Comparison of ENCODE assay signal across 15 mouse cellular contexts in the genomic region with DNA sequence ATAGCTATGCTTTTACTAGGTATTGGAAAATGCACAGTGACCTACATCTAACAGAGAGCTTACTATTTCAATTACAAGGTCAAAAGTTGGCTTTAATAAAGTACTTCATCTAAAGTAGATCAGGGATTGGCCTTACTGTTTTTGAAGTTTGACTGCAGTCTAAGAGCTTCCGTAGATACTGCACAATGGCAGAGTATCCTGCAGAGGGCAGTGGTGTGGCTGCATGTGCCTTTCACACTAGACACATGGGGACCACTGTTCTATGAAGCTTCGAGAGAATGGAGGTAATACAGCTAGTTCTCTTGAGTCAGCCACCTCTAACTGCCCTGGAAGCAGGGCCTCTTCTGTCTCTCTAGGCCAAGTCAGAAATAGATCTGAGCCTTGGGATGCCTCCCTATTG.
DNase-seq lines count a peak whose midpoint lies in the region; ATAC-seq and TF ChIP-seq lines count a peak whose summit lies in the region.
"Had no signal": no experiment of that assay in that cellular context is flagged by ENCODE, and none has a peak within 500 bp of the region (broad histone marks: within the 10 kb centered on the region; RNA-seq: fewer than 3 reads in every experiment).

No protein-coding gene starts in this region.

- WGBS in heart, adult 2 months = 67% methylated on average over 2 of the region's 2 CpGs
- 67% methylated on average over 2 of the region's 2 CpGs for WGBS in heart, embryonic 10.5 days
- 77% methylated on average over 2 of the region's 2 CpGs for WGBS in lung, embryonic 14.5 days

- no peaks in the 10 kb centered on the region for H3K79me2 ChIP-seq in heart, adult 2 months (replicated peaks; ENCODE audit: control insufficient read depth, insufficient read depth, low read length)

- no peak for TF ChIP-seq POLR2A in heart, adult 2 months (IDR thresholded peaks at IDR 0.05; ENCODE audit: insufficient read depth, low read depth, low read length)
- TF ChIP-seq POLR2A in embryonic fibroblast, embryonic 13.5 days (IDR thresholded peaks at IDR 0.05; ENCODE audit: low read depth, low read length) = no peak

- peak; percentile 12; the same call in 1 of the 2 replicates for TF ChIP-seq CTCF in heart, adult 2 months (IDR thresholded peaks at IDR 0.05)
- peak; percentile 33 for TF ChIP-seq CTCF in lung, embryonic 14.5 days (IDR thresholded peaks at IDR 0.05; ENCODE audit: low read depth)
- peak; percentile 40; the same call in 1 of the 2 replicates for TF ChIP-seq CTCF in embryonic fibroblast, embryonic 13.5 days (IDR thresholded peaks at IDR 0.05; ENCODE audit: borderline replicate concordance, insufficient read depth, low read length)

- ATAC-seq in lung, embryonic 14.5 days (ENCODE audit: insufficient read depth) = no peak
- ATAC-seq: forebrain, embryonic 14.5 days; midbrain, embryonic 13.5 days had no signal

- H3K27ac ChIP-seq in heart, adult 2 months = no peak overlapping the region
- H3K27ac ChIP-seq in heart, embryonic 10.5 days = no peak overlapping the region
- H3K27ac ChIP-seq in lung, embryonic 14.5 days (ENCODE audit: low read depth) = no peak overlapping the region
- no peak overlapping the region for H3K27ac ChIP-seq in embryonic fibroblast, embryonic 13.5 days (ENCODE audit: insufficient read depth, low read length)
- H3K27ac ChIP-seq: heart, embryonic 15.5 days; limb, embryonic 12.5 days; liver, embryonic 14.5 days; midbrain, embryonic 13.5 days had no signal

- DNase-seq in heart, adult 2 months = no peak
- DNase-seq in heart, embryonic 10.5 days (ENCODE audit: low spot score) = no peak
- peak; percentile 37 for DNase-seq in lung, embryonic 14.5 days
- DNase-seq in lung, postnatal 4 days = no peak
- DNase-seq in ES-CJ7 (ENCODE audit: low read depth, low spot score) = peak; percentile 19
- DNase-seq in testis, postnatal 14 days (ENCODE audit: low spot score) = no peak
- DNase-seq: adrenal gland, adult 8-10 months; cerebellum, adult 11-12 months; spleen, adult 18-20 months had no signal

- no peaks in the 10 kb centered on the region for H3K4me1 ChIP-seq in heart, adult 2 months (ENCODE audit: control insufficient read depth, insufficient read depth, low read length)
- no peaks in the 10 kb centered on the region for H3K4me1 ChIP-seq in heart, embryonic 10.5 days
- no peaks in the 10 kb centered on the region for H3K4me1 ChIP-seq in lung, embryonic 14.5 days (ENCODE audit: insufficient read depth)
- H3K4me1 ChIP-seq in embryonic fibroblast, embryonic 13.5 days (ENCODE audit: control insufficient read depth, insufficient read depth, low read length) = peaks cover 3% of the 10 kb centered on the region; the same call in 1 of the 2 replicates
- H3K4me1 ChIP-seq: heart, embryonic 15.5 days; midbrain, embryonic 13.5 days had no signal

- no peak overlapping the region for H3K4me2 ChIP-seq in lung, embryonic 14.5 days
- H3K4me2 ChIP-seq: heart, embryonic 15.5 days; limb, embryonic 12.5 days; midbrain, embryonic 13.5 days had no signal

- no peaks in the 10 kb centered on the region for H3K9me3 ChIP-seq in heart, embryonic 10.5 days
- H3K9me3 ChIP-seq in lung, embryonic 14.5 days (ENCODE audit: low read depth, low read length) = no peaks in the 10 kb centered on the region
- H3K9me3 ChIP-seq: heart, embryonic 15.5 days; limb, embryonic 12.5 days; midbrain, embryonic 13.5 days had no signal

- intact Hi-C loops in heart, adult 2 months (cut with DNase I) = no loop called here

- no peak for TF ChIP-seq EP300 in heart, adult 2 months (IDR thresholded peaks at IDR 0.05; ENCODE audit: insufficient read depth, low read depth, low read length)

- H3K36me3 ChIP-seq in heart, adult 2 months (ENCODE audit: control insufficient read depth, insufficient read depth, low read length) = no peaks in the 10 kb centered on the region
- H3K36me3 ChIP-seq in heart, embryonic 10.5 days = no peaks in the 10 kb centered on the region
- no peaks in the 10 kb centered on the region for H3K36me3 ChIP-seq in lung, embryonic 14.5 days (ENCODE audit: insufficient read depth)
- H3K36me3 ChIP-seq: heart, embryonic 15.5 days; limb, embryonic 12.5 days; midbrain, embryonic 13.5 days had no signal

- no peak overlapping the region for H3K9ac ChIP-seq in heart, adult 2 months (ENCODE audit: low read depth, low read length)
- no peak overlapping the region for H3K9ac ChIP-seq in lung, embryonic 14.5 days
- H3K9ac ChIP-seq: heart, embryonic 15.5 days; limb, embryonic 12.5 days; liver, embryonic 14.5 days; midbrain, embryonic 13.5 days had no signal

- no peaks in the 10 kb centered on the region for H3K27me3 ChIP-seq in heart, adult 2 months (ENCODE audit: control insufficient read depth, insufficient read depth, low read length)
- no peaks in the 10 kb centered on the region for H3K27me3 ChIP-seq in heart, embryonic 10.5 days (ENCODE audit: insufficient read depth, poor library complexity, severe bottlenecking)
- H3K27me3 ChIP-seq in lung, embryonic 14.5 days (ENCODE audit: insufficient read depth, low read length) = no peaks in the 10 kb centered on the region
- H3K27me3 ChIP-seq: heart, embryonic 15.5 days; limb, embryonic 12.5 days; midbrain, embryonic 13.5 days had no signal

- H3K4me3 ChIP-seq in heart, adult 2 months = no peak overlapping the region
- no peak overlapping the region for H3K4me3 ChIP-seq in heart, embryonic 10.5 days
- H3K4me3 ChIP-seq in lung, embryonic 14.5 days (ENCODE audit: low read depth, low read length) = no peak overlapping the region
- H3K4me3 ChIP-seq in embryonic fibroblast, embryonic 13.5 days (ENCODE audit: insufficient read depth, low read length) = no peak overlapping the region
- H3K4me3 ChIP-seq: heart, embryonic 15.5 days; limb, embryonic 12.5 days; midbrain, embryonic 13.5 days had no signal

Comparison
In these comparisons a context has a peak if more than half of its experiments do, and no peak if none do; other contexts are left out.
1. DNase-seq: peak in lung, embryonic 14.5 days (single experiment) and ES-CJ7 (single experiment); none in heart, adult 2 months (0 of 2), heart, embryonic 10.5 days (single experiment), lung, postnatal 4 days (0 of 2) and testis, postnatal 14 days (single experiment).
2. Peak in every context shown above with its lines, with median percentiles within 50 percentile points of each other: CTCF ChIP-seq.